Mouse (Mus musculus): ENCODE measurements at regions not wholly inside any gene's neighbourhood (a gene's known extent, or its start where the extent isn't known, plus 50 kb on each side); places are given as distances from the start of the nearest gene placed in this dataset.

DNA sequence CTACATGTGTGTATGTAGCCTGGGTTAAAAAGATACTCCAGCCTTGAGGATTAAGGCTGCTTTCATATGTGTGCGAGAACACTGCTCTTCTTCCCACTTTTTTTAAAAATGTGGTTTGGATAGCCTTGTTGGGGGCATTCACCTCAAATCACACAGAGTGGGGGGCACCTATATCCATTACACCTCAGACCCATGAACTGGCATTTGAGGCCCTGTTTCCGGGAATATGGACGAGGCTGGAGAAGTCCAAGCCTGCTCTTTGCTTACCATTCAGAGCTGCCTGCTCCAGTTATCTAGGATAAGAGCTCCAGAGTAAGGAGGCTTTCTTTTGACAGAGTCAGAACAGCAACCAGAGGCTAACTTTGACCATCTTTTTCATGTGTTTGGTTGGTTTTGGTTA, 61.9 kb upstream of the Ppara start:
- TF ChIP-seq CTCF (IDR thresholded peaks at IDR 0.05; ENCODE audit: low read depth) (no peak), EP300 (IDR thresholded peaks at IDR 0.05; ENCODE audit: low read depth) (no peak)

All from liver, embryonic 14.5 days (tissue).